Mouse (Mus musculus): ENCODE data around the gene 4931422A03Rik. TPM values are rescaled to one million over a fixed set of nuclear protein-coding genes. Genes with fewer than 3 reads are reported as not detected.

4931422A03Rik gene
- polyA plus RNA-seq, 1 experiment: 0.11 TPM

- no peak for TF ChIP-seq CEBPB (IDR thresholded peaks at IDR 0.05; ENCODE audit: low read depth)
- no peak for TF ChIP-seq CTCF (IDR thresholded peaks at IDR 0.05; ENCODE audit: control insufficient read depth, insufficient read depth, insufficient read length)
- TF ChIP-seq MYOG (IDR thresholded peaks at IDR 0.05; ENCODE audit: control insufficient read depth, extremely low read depth, insufficient read length): no peak
- TF ChIP-seq FOSL1 (IDR thresholded peaks at IDR 0.05; ENCODE audit: insufficient read depth, low read length, poor library complexity, severe bottlenecking): no peak
- no peak for TF ChIP-seq USF1 (IDR thresholded peaks at IDR 0.05; ENCODE audit: low read depth)
- TF ChIP-seq MAX (IDR thresholded peaks at IDR 0.05): no peak
- TF ChIP-seq MYOD1 (IDR thresholded peaks at IDR 0.05; ENCODE audit: control insufficient read depth, insufficient read length, low read depth): no peak
- no peak overlapping the region for H3K4me3 ChIP-seq (ENCODE audit: insufficient read depth, poor library complexity, severe bottlenecking)
Measured at GRCm38 (mm10) chr2:103936666-103937065, 91.5 kb downstream of the 4931422A03Rik start.

GRCm38 (mm10) chr2:103935691-103936435, 92.3 kb downstream of the 4931422A03Rik start:
- no peaks in the 10 kb centered on the region for H3K79me3 ChIP-seq (ENCODE audit: low read depth)
- H3ac ChIP-seq (ENCODE audit: control insufficient read depth, insufficient read length, low read depth): no peak overlapping the region
- peaks cover 44% of the 10 kb centered on the region for H3K27me3 ChIP-seq (ENCODE audit: control insufficient read depth, insufficient read depth, insufficient read length)
- no peak overlapping the region for H3K4me3 ChIP-seq (ENCODE audit: insufficient read depth, poor library complexity, severe bottlenecking)
- H3K36me3 ChIP-seq (ENCODE audit: control insufficient read depth, insufficient read depth): no peaks in the 10 kb centered on the region
- no peaks in the 10 kb centered on the region for H3K79me2 ChIP-seq (ENCODE audit: control insufficient read depth, insufficient read depth)
- TF ChIP-seq MAX (IDR thresholded peaks at IDR 0.05) (no peak), MYOG (IDR thresholded peaks at IDR 0.05; ENCODE audit: control insufficient read depth, extremely low read depth, insufficient read length) (no peak)

More at GRCm38 (mm10) chr2:103936666-103937065, 91.5 kb downstream of the 4931422A03Rik start:
- H3K27me3 ChIP-seq (ENCODE audit: control insufficient read depth, insufficient read depth, insufficient read length): peaks cover 48% of the 10 kb centered on the region
- H3ac ChIP-seq (ENCODE audit: control insufficient read depth, insufficient read length, low read depth): no peak overlapping the region
- no peaks in the 10 kb centered on the region for H3K79me3 ChIP-seq (ENCODE audit: low read depth)
- no peaks in the 10 kb centered on the region for H3K79me2 ChIP-seq (ENCODE audit: control insufficient read depth, insufficient read depth)
- H3K36me3 ChIP-seq (ENCODE audit: control insufficient read depth, insufficient read depth): no peaks in the 10 kb centered on the region

- Histone ChIP-seq H3K79me3 (ENCODE audit: low read depth) (no peaks in the 10 kb centered on the region), H3K36me3 (ENCODE audit: control insufficient read depth, insufficient read depth) (no peaks in the 10 kb centered on the region), H3K79me2 (ENCODE audit: control insufficient read depth, insufficient read depth) (no peaks in the 10 kb centered on the region), H3K4me3 (ENCODE audit: insufficient read depth, poor library complexity, severe bottlenecking) (no peak overlapping the region), H3ac (ENCODE audit: control insufficient read depth, insufficient read length, low read depth) (no peak overlapping the region), H3K27me3 (ENCODE audit: control insufficient read depth, insufficient read depth, insufficient read length) (peaks cover 50% of the 10 kb centered on the region)
- no peak for TF ChIP-seq MYOG (IDR thresholded peaks at IDR 0.05; ENCODE audit: control insufficient read depth, extremely low read depth, insufficient read length)
- TF ChIP-seq FOSL1 (IDR thresholded peaks at IDR 0.05; ENCODE audit: insufficient read depth, low read length, poor library complexity, severe bottlenecking): no peak
- no peak for TF ChIP-seq CTCF (IDR thresholded peaks at IDR 0.05; ENCODE audit: control insufficient read depth, insufficient read depth, insufficient read length)
- TF ChIP-seq MAX (IDR thresholded peaks at IDR 0.05): no peak
- no peak for TF ChIP-seq USF1 (IDR thresholded peaks at IDR 0.05; ENCODE audit: low read depth)
- no peak for TF ChIP-seq MYOD1 (IDR thresholded peaks at IDR 0.05; ENCODE audit: control insufficient read depth, insufficient read length, low read depth)
- TF ChIP-seq CEBPB (IDR thresholded peaks at IDR 0.05; ENCODE audit: low read depth): no peak
Measured at GRCm38 (mm10) chr2:103934670-103935069, 93.5 kb downstream of the 4931422A03Rik start.

DNA sequence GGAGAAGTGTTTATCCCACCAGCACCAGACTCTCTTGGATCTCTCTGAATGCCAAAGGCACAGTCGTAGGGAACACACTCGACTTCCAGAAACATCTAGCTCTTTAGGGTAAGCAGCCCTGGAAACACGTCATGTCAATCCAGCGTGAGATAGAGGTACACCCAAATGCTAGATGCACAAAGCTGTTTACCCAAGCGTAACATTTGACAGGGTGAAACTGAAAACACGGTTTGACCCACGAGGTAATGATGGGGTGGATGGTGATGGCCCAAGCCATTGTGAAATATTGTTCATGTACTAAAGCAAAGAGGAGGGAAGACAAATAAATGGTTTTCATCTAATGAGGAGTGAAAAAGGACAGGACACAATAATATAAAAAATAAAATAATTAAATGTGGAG, 93.9 kb downstream of the 4931422A03Rik start:
- H3K4me3 ChIP-seq (ENCODE audit: insufficient read depth, poor library complexity, severe bottlenecking): no peak overlapping the region
- H3K79me3 ChIP-seq (ENCODE audit: low read depth): no peaks in the 10 kb centered on the region
- no peaks in the 10 kb centered on the region for H3K36me3 ChIP-seq (ENCODE audit: control insufficient read depth, insufficient read depth)
- TF ChIP-seq MYOD1 (IDR thresholded peaks at IDR 0.05; ENCODE audit: control insufficient read depth, insufficient read length, low read depth) (no peak), CTCF (IDR thresholded peaks at IDR 0.05; ENCODE audit: control insufficient read depth, insufficient read depth, insufficient read length) (no peak), MYOG (IDR thresholded peaks at IDR 0.05; ENCODE audit: control insufficient read depth, extremely low read depth, insufficient read length) (no peak), FOSL1 (IDR thresholded peaks at IDR 0.05; ENCODE audit: insufficient read depth, low read length, poor library complexity, severe bottlenecking) (no peak), USF1 (IDR thresholded peaks at IDR 0.05; ENCODE audit: low read depth) (no peak), MAX (IDR thresholded peaks at IDR 0.05) (no peak), CEBPB (IDR thresholded peaks at IDR 0.05; ENCODE audit: low read depth) (no peak)
- peaks cover 50% of the 10 kb centered on the region for H3K27me3 ChIP-seq (ENCODE audit: control insufficient read depth, insufficient read depth, insufficient read length)
- H3ac ChIP-seq (ENCODE audit: control insufficient read depth, insufficient read length, low read depth): no peak overlapping the region
- no peaks in the 10 kb centered on the region for H3K79me2 ChIP-seq (ENCODE audit: control insufficient read depth, insufficient read depth)

GRCm38 (mm10) chr2:103932480-103932879, 95.7 kb downstream of the 4931422A03Rik start:
- H3K4me3 ChIP-seq (ENCODE audit: insufficient read depth, poor library complexity, severe bottlenecking): no peak overlapping the region

More at GRCm38 (mm10) chr2:103932480-103932879, 95.7 kb downstream of the 4931422A03Rik start:
- TF ChIP-seq FOSL1 (IDR thresholded peaks at IDR 0.05; ENCODE audit: insufficient read depth, low read length, poor library complexity, severe bottlenecking) (no peak), USF1 (IDR thresholded peaks at IDR 0.05; ENCODE audit: low read depth) (no peak), MYOD1 (IDR thresholded peaks at IDR 0.05; ENCODE audit: control insufficient read depth, insufficient read length, low read depth) (no peak), CEBPB (IDR thresholded peaks at IDR 0.05; ENCODE audit: low read depth) (no peak), MAX (IDR thresholded peaks at IDR 0.05) (no peak), MYOG (IDR thresholded peaks at IDR 0.05; ENCODE audit: control insufficient read depth, extremely low read depth, insufficient read length) (no peak), CTCF (IDR thresholded peaks at IDR 0.05; ENCODE audit: control insufficient read depth, insufficient read depth, insufficient read length) (no peak)
- Histone ChIP-seq H3K79me2 (ENCODE audit: control insufficient read depth, insufficient read depth) (no peaks in the 10 kb centered on the region), H3ac (ENCODE audit: control insufficient read depth, insufficient read length, low read depth) (no peak overlapping the region), H3K36me3 (ENCODE audit: control insufficient read depth, insufficient read depth) (no peaks in the 10 kb centered on the region), H3K79me3 (ENCODE audit: low read depth) (no peaks in the 10 kb centered on the region), H3K27me3 (ENCODE audit: control insufficient read depth, insufficient read depth, insufficient read length) (peaks cover 46% of the 10 kb centered on the region)

Data from C2C12 (cell line).